Mouse (Mus musculus): ENCODE measurements around the gene Apex2.

DNA sequence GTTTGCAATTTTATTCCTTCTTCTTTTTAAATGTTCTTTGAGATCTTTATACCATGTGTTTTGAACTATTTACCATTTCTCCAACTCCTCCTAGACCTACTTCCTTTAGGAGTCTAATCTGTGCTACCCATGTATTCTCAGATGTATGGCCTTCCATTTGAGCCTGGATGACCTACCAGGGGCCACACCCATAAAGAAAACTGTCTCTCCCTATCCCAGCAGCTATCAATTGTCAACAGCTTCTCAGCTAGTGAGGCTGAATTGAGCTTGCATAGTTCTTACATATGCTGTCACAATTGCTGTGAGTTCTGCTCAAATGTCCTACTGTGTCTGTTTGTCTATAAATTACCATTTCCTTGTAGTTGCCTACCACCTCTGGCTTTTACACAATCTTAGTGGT is 73.7 kb downstream of the Apex2 start:
- TF ChIP-seq GATA1 (IDR thresholded peaks at IDR 0.05; ENCODE audit: low read length) (no peak), TAL1 (IDR thresholded peaks at IDR 0.05; ENCODE audit: low read length) (peak; percentile 54)
